Mouse (Mus musculus) left cerebral cortex, adult 2 months (tissue): ENCODE measurements around the gene Gm49405. TPM values are rescaled to one million over a fixed set of nuclear protein-coding genes. Genes with fewer than 3 reads are reported as not detected.
"Not testable (repeated sequence)": the region's sequence is repeated elsewhere in the genome, so short reads cannot be mapped to it uniquely, and the experiment has no call there.

Experiments used
- DNase-seq, 2 experiments: peaks; one replicate each; pipeline ENCODE4 v3.0.0; 2021 to 2022; ENCODE audit warnings: low spot score in 2 of 2, mixed read lengths in 1 of 2; ENCODE audit errors: extremely low spot score in 1 of 2
- H3K27ac ChIP-seq: fragments of 200-600 bp; 2 replicates; pipeline ENCODE4 v1.8.1; 2022
- H3K4me3 ChIP-seq: fragments of 200-600 bp; 2 replicates; pipeline ENCODE4 v1.8.1; 2022
- CTCF ChIP-seq: fragments of 200-600 bp; IDR thresholded peaks from 2 replicates; pipeline ENCODE4 v1.8.1; 2022; ENCODE audit warnings: antibody characterized with exemption, mild to moderate bottlenecking, moderate library complexity
- intact Hi-C: fragments of 180-260 bp; cut with DNase I; formaldehyde crosslinking; loops from one replicate; pipeline ENCODE4 v1.15.1; 2025
- total RNA-seq, 2 experiments: library from RNA; stranded (reverse); gene quantifications; 2 replicates each; pipeline ENCODE4 v1.2.3; 2021

The Gm49405 gene
- total RNA-seq, 2 experiments from 2014 or later, result 1.8 TPM

DNA sequence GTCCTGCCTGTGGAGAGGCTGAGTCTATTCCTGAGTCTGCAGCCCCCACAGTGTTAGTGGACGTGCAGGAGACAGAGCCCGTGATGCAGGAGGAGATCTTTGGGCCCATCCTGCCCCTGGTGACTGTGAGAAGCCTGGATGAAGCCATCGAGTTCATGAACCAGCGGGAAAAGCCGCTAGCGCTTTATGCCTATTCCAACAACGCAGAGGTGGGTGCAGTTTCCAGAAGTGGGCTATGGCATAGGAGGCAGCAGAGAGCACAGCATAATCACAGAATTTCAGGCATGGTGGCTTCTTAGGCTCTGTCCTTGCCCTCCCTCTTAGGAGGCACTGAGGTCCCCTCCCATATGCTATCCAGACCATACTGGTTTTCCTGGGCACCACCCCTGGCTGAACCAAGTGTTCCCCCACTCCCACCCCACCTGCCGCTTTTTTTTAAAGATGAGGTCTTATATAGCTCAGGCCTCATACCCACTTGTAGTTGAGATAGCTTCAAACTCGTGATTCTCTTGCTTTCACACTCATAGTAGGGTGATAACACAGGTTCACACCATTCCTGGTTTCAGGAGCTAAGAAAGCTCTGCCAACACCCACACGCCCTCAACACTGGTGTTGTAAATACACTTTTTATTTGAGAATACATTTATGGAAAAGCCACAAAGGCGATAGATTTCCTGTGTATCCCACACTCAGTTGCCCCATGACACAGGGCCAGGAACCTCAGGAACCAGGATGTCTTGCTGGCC, 33.9 kb upstream of the Gm49405 start:
- intact Hi-C loops, result no loop called here
- TF ChIP-seq CTCF, result peak; percentile 38

DNA sequence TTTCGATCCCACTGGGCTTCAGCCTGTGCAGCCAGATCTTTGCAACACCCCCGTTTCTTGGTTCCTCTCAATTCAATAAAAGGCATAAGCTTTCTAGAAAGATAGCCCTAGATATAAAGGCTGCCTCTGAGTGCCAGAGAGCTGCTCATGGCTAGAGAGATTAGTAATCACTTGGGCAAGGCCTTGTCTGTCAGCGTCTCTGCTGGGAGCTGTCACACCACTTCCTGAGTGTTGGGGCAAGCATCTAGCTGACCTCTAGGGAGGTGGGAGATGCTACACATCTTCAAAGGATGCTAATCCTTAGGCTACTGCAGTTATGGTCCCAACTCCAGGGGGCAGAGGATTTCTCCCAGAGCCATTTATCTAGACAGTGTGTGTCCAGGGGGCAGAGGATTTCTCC, 33.2 kb upstream of the Gm49405 start:
- DNase-seq, result no peak
- Histone ChIP-seq H3K4me3 (no peak overlapping the region), H3K27ac (no peak overlapping the region)
- intact Hi-C loops, result no loop called here
- no peak for TF ChIP-seq CTCF

More for the DNA sequence above, 33.9 kb upstream of the Gm49405 start:
- no peak overlapping the region for H3K4me3 ChIP-seq
- no peak for DNase-seq
- no peak overlapping the region for H3K27ac ChIP-seq

DNA sequence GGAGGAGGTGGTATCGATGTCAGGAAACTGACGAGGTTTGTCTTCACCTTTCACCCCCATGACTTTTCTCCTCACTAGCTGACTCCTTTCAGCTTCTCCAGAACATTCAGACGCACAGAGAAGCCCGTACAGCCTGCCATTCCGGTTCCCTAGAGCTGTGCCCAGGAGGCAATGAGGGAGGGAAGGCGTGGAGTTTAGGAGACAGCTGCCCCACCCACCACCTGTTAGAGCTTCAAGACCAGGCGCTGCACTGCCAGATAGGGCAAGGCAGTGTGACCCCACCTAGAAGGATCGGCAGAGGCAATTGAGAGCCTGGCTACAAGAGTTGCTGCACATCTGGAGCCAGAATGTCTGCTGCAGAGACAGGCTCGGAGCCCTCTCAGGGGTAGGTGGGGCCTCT, 28.2 kb upstream of the Gm49405 start, which contains the start of gene Aldh3b2:
TSS of gene Aldh3b2 (plus strand) at position 100 of the 400 bp plus-strand sequence.
- intact Hi-C loops, result no loop called here
- Histone ChIP-seq H3K4me3 (no peak within 1 kb of the TSS), H3K27ac (no peak within 1 kb of the TSS)
- no peak for DNase-seq
- TF ChIP-seq CTCF, result no peak

GRCm38 (mm10) chr19:3974608-3975007, 25.8 kb upstream of the Gm49405 start:
- intact Hi-C loops, DNase-seq, H3K27ac ChIP-seq, H3K4me3 ChIP-seq: not testable (repeated sequence)

GRCm38 (mm10) chr19:3975866-3976265, 24.6 kb upstream of the Gm49405 start:
- H3K4me3 ChIP-seq, result no peak overlapping the region
- intact Hi-C loops, result no loop called here
- no peak for DNase-seq
- TF ChIP-seq CTCF, result no peak
- no peak overlapping the region for H3K27ac ChIP-seq

- Histone ChIP-seq H3K27ac (no peak overlapping the region), H3K4me3 (no peak overlapping the region)
- intact Hi-C loops, result loop anchor here (2.0 to 10.0 kb wide), 3 partner anchors 34 to 253 kb away; no protein-coding TSS in a partner anchor
- peak; percentile 87 for TF ChIP-seq CTCF
- DNase-seq, result peak; percentile 68 to 71
Observed at GRCm38 (mm10) chr19:3980309-3980708, 20.1 kb upstream of the Gm49405 start.

DNA sequence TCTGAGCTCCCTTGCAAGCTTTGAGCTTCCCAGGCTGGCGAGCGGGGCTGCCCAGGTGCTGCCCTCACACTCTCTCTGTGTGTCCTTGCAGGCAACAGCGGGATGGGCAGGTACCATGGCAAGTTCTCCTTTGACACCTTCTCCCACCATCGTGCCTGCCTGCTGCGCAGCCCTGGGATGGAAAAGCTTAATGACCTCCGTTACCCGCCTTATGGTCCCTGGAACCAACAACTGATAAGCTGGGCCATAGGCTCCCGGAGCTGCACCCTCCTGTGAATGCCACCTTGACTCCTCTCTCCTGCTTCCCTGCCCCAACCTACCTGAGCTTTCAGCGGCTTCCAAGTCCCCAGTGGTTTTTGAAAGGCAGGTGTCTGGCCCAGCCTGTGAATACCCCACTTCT, 19.5 kb upstream of the Gm49405 start:
- DNase-seq, result no peak
- H3K27ac ChIP-seq, result no peak overlapping the region
- no peak for TF ChIP-seq CTCF
- intact Hi-C loops, result loop anchor here (2.0 to 10.0 kb wide), 3 partner anchors 34 to 254 kb away; no protein-coding TSS in a partner anchor
- no peak overlapping the region for H3K4me3 ChIP-seq

DNA sequence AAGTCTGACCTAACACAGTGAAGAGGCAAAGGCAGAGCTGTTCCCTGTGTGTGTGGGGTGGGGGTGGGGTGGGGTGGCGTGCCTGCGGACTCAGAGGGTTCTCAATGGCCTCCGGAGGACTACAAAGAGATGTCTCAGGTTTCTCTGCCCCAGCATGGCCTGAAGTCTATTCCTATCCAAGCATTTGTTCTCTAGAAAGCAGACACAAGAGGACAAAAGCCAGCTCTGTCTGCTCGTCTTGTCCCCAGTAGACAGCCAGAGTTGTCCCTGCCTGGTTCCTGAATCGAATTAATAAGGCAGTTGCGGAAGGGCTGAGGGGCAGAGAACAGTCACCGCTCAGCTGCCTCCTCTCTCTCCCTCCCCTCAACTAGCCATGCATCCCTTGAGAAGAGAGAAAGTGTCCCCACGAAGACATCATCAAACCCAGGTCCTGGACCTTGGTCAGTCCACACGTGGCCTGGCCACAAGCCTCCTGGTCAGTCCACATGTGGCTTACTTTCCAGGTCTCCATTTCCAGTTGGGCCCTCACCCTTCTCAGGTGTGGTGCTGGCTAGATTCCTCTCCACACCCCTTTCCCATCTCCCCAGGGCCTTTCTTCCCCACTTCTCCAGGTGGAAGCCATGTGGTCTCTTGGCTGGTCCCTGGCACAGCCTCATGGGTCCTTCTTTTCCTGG, 16.8 kb upstream of the Gm49405 start:
- TF ChIP-seq CTCF, result no peak
- intact Hi-C loops, result loop anchor here (5.0 to 10.0 kb wide), 2 partner anchors 189 to 256 kb away; no protein-coding TSS in a partner anchor
- no peak for DNase-seq
- peak overlapping the region; percentile 47 for H3K27ac ChIP-seq
- H3K4me3 ChIP-seq, result no peak overlapping the region

- no peak for TF ChIP-seq CTCF
- intact Hi-C loops, result loop anchor here (10.0 kb wide), 1 partner anchor 190 kb away; no protein-coding TSS in a partner anchor
- no peak overlapping the region for H3K27ac ChIP-seq
Observed at GRCm38 (mm10) chr19:3985261-3985681, 15.2 kb upstream of the Gm49405 start.

DNA sequence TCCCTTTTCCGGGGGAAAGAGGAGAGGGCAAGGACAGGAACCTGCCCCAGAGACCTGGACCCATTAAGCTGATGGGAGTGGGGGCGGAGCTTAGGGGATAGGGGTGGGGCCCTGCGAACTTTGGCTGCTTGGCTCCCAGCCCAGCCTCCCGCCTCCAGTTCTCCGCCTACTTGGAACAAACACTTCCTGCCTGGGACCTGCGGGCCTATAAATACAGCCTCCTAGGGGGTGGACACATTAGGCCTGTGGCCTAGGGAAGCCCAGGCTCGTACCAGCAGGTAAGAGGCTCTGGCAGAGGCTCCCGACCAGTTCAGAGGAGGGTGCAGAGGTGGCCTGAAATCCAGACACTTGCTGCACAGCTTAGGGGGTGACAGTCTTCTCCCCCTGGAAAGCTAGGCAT, 14.1 kb upstream of the Gm49405 start, which contains the start of gene Acy3:
TSS of gene Acy3 (plus strand) at position 237 of the 400 bp plus-strand sequence.
- TF ChIP-seq CTCF, result no peak
- intact Hi-C loops, result loop anchor here (10.0 kb wide), 1 partner anchor 192 kb away; no protein-coding TSS in a partner anchor
- peak; percentile 52 to 54 for DNase-seq
- Histone ChIP-seq H3K4me3 (no peak within 1 kb of the TSS), H3K27ac (peak within 1 kb of the TSS; percentile 64)

More at GRCm38 (mm10) chr19:3985261-3985681, 15.2 kb upstream of the Gm49405 start:
- no peak for DNase-seq
- H3K4me3 ChIP-seq, result no peak overlapping the region

DNA sequence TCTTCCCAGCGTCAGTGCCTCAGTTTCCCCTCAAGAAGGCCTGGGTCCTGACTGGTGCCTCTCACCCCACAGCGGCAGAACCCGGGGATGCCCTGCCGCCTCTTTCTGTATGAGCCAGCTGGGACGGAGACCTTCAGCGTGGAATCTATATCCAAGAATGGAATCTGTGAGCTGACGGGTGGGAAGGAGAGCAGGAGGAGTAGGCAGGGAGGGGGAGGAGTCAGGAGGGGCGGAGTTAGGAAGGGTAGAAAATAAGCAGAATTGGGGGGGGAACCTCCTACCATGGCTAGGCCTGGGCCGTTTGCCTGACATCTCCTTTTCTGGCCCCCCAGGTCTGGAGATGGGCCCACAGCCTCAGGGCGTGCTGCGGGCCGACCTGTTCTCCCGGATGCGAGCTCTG, 12.4 kb upstream of the Gm49405 start:
- intact Hi-C loops, result loop anchor here (10.0 kb wide), 1 partner anchor 193 kb away; no protein-coding TSS in a partner anchor
- H3K27ac ChIP-seq, result no peak overlapping the region
- H3K4me3 ChIP-seq, result no peak overlapping the region
- no peak for DNase-seq
- TF ChIP-seq CTCF, result no peak

DNA sequence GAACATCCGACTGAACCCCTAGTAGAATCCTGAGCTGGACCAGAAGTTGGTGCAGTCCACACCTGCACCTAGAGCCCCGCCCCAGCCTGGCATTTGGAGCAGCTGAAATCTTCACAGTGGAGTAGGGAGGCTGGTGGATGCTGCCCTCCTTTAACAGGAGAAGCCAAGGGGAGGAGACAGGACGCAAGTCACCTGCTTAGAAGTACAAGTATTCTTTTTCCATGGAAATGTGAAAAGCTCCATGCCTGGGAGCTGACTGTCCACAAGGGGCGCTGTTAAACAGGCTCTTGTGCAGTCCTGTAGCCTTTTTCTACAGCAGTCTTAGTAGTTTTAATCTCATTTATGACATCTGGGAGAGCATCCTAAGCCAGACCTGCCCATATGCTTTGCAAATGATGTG, 11.7 kb upstream of the Gm49405 start:
- DNase-seq, result no peak
- Histone ChIP-seq H3K4me3 (no peak overlapping the region), H3K27ac (no peak overlapping the region)
- intact Hi-C loops, result loop anchor here (10.0 kb wide), 1 partner anchor 194 kb away; no protein-coding TSS in a partner anchor
- no peak; the same call in 1 of the 2 replicates for TF ChIP-seq CTCF
